Mouse (Mus musculus): ENCODE measurements around the gene Rab10. TPM values are rescaled to one million over a fixed set of nuclear protein-coding genes. Genes with fewer than 3 reads are reported as not detected.
"Not testable (repeated sequence)": the region's sequence is repeated elsewhere in the genome, so short reads cannot be mapped to it uniquely, and the experiment has no call there.

Rab10 gene
- 100 to 1,000 TPM; 179 to 239 (median 190) TPM for total RNA-seq (2022)

GRCm38 (mm10) chr12:3309391-3310320 is at the start of gene Rab10:
Rab10 (minus strand) TSS chr12:3309969.
- peak; percentile 98 for DNase-seq

- DNase-seq, result peak; percentile 67
Observed at GRCm38 (mm10) chr12:3359302-3359701, 49.5 kb upstream of the Rab10 start.

- DNase-seq, result no peak
Observed at GRCm38 (mm10) chr12:3356824-3357223, 47.1 kb upstream of the Rab10 start.

- DNase-seq, result no peak
Observed at GRCm38 (mm10) chr12:3355068-3355467, 45.3 kb upstream of the Rab10 start.

GRCm38 (mm10) chr12:3352216-3352615 is 42.4 kb upstream of the Rab10 start:
- no peak for DNase-seq

- no peak for DNase-seq
Observed at GRCm38 (mm10) chr12:3350136-3350535, 40.4 kb upstream of the Rab10 start.

GRCm38 (mm10) chr12:3349387-3349786 is 39.6 kb upstream of the Rab10 start:
- DNase-seq, result no peak

GRCm38 (mm10) chr12:3347682-3348081 is 37.9 kb upstream of the Rab10 start:
- DNase-seq, result no peak

- no peak for DNase-seq
Observed at GRCm38 (mm10) chr12:3345038-3345437, 35.3 kb upstream of the Rab10 start.

- DNase-seq, result no peak
Observed at GRCm38 (mm10) chr12:3344155-3344554, 34.4 kb upstream of the Rab10 start.

- DNase-seq, result no peak
Observed at GRCm38 (mm10) chr12:3338931-3339330, 29.2 kb upstream of the Rab10 start.

- no peak for DNase-seq
Observed at GRCm38 (mm10) chr12:3329677-3330076, 19.9 kb upstream of the Rab10 start.

- no peak for DNase-seq
Observed at GRCm38 (mm10) chr12:3325232-3325631, 15.5 kb upstream of the Rab10 start.

- peak; percentile 60 for DNase-seq
Observed at GRCm38 (mm10) chr12:3323241-3323640, 13.5 kb upstream of the Rab10 start.

GRCm38 (mm10) chr12:3319377-3319776 is 9.6 kb upstream of the Rab10 start:
- no peak for DNase-seq

GRCm38 (mm10) chr12:3316937-3317336 is 7.2 kb upstream of the Rab10 start:
- no peak for DNase-seq

GRCm38 (mm10) chr12:3316083-3316482 is 6.3 kb upstream of the Rab10 start:
- DNase-seq, result peak; percentile 49

- no peak for DNase-seq
Observed at GRCm38 (mm10) chr12:3312886-3313285, 3.1 kb upstream of the Rab10 start.

GRCm38 (mm10) chr12:3310321-3310692 is 538 bp upstream of the Rab10 start:
- no peak for DNase-seq

- DNase-seq, result no peak
Observed at GRCm38 (mm10) chr12:3308541-3309241, 1.1 kb downstream of the Rab10 start.

GRCm38 (mm10) chr12:3307587-3307986 is 2.2 kb downstream of the Rab10 start:
- no peak for DNase-seq

GRCm38 (mm10) chr12:3305238-3305637 is 4.5 kb downstream of the Rab10 start:
- DNase-seq, result no peak

GRCm38 (mm10) chr12:3297622-3298021 is 12.1 kb downstream of the Rab10 start:
- DNase-seq, result not testable (repeated sequence)

GRCm38 (mm10) chr12:3296056-3296455 is 13.7 kb downstream of the Rab10 start:
- DNase-seq, result no peak

All from adrenal gland, adult 8-10 months (tissue).